Mouse (Mus musculus) lung, postnatal 0 days (tissue): ENCODE measurements around the gene Serpina3j. TPM values are rescaled to one million over a fixed set of nuclear protein-coding genes. Genes with fewer than 3 reads are reported as not detected.
A peak's percentile ranks its signal among the peaks of the same experiment; 100 is the strongest.
"Not testable (repeated sequence)": the region's sequence is repeated elsewhere in the genome, so short reads cannot be mapped to it uniquely, and the experiment has no call there.

Experiments
- ATAC-seq: fragments of 200-750 bp; cut with Nextera tagmentation; 2 replicates; pipeline ENCODE4 v1.8.0; 2017; ENCODE audit warnings: moderate library complexity
- DNase-seq: peaks from one replicate; pipeline ENCODE4 v3.0.0-alpha.2; 2016; ENCODE audit warnings: low spot score
- H3K27ac ChIP-seq: fragments of 300-500 bp; sonication (generic); 2 replicates; pipeline ENCODE4 v1.5.1; 2014; ENCODE audit warnings: antibody characterized with exemption, mild to moderate bottlenecking, low read length, mixed read lengths
- H3K27me3 ChIP-seq: fragments of 300-500 bp; sonication (generic); replicated peaks from 2 replicates; pipeline ENCODE4 v1.6.1; 2014; ENCODE audit warnings: low read length, mixed read lengths; ENCODE audit not compliant: insufficient read depth
- H3K36me3 ChIP-seq: fragments of 300-500 bp; sonication (generic); 2 replicates; pipeline ENCODE4 v1.6.1; 2014; ENCODE audit warnings: low read length, mixed read lengths; ENCODE audit not compliant: insufficient read depth
- H3K4me1 ChIP-seq: fragments of 300-500 bp; sonication (generic); 2 replicates; pipeline ENCODE4 v1.6.1; 2014; ENCODE audit warnings: antibody characterized with exemption, low read depth, low read length, mixed read lengths; ENCODE audit not compliant: insufficient read depth
- H3K4me2 ChIP-seq: fragments of 300-500 bp; sonication (generic); replicated peaks from 2 replicates; pipeline ENCODE4 v1.6.1; 2014; ENCODE audit warnings: low read depth, mild to moderate bottlenecking, low read length, moderate library complexity, mixed read lengths
- H3K4me3 ChIP-seq: fragments of 300-500 bp; sonication (generic); 2 replicates; pipeline ENCODE4 v1.5.1; 2014; ENCODE audit warnings: low read depth, low read length
- H3K9ac ChIP-seq: fragments of 300-500 bp; sonication (generic); replicated peaks from 2 replicates; pipeline ENCODE4 v1.6.1; 2014; ENCODE audit warnings: low read depth, mild to moderate bottlenecking
- H3K9me3 ChIP-seq: fragments of 300-500 bp; sonication (generic); 2 replicates; pipeline ENCODE4 v1.6.1; 2016; ENCODE audit warnings: low read length, mixed read lengths
- CTCF ChIP-seq: IDR thresholded peaks from 2 replicates; pipeline ENCODE4 v1.5.1; 2016; ENCODE audit warnings: antibody characterized with exemption, mild to moderate bottlenecking
- EP300 ChIP-seq: IDR thresholded peaks from 2 replicates; pipeline ENCODE4 v1.6.1; 2016; ENCODE audit warnings: antibody characterized with exemption, mild to moderate bottlenecking, control low read depth
- WGBS: fragments of 180-500 bp; shearing (Covaris S2); extraction: QIAGEN DNeasy Blood & Tissue Kit; methylation state at CpG from one replicate; pipeline ENCODE4 v1.1.7; 2014; 5-methylcytosine and 5-hydroxymethylcytosine counted together
- polyA plus RNA-seq: library from polyadenylated mRNA; unstranded; fragments of >200 nt; fragmentation: Nextera tagmentation; extraction: Ambion mirVana; gene quantifications from 2 replicates; pipeline ENCODE4 v1.2.1, GENCODE M21; 2015

Gene Serpina3j
- polyA plus RNA-seq, 1 experiment from 2014 or later, result not detected

- Histone ChIP-seq H3K27ac (no peak overlapping the region), H3K4me3 (no peak overlapping the region), H3K4me1 (no peaks in the 10 kb centered on the region), H3K9ac (no peak overlapping the region), H3K27me3 (no peaks in the 10 kb centered on the region), H3K4me2 (no peak overlapping the region), H3K9me3 (no peaks in the 10 kb centered on the region), H3K36me3 (no peaks in the 10 kb centered on the region)
- DNase-seq, result no peak
- no peak for ATAC-seq
- 86% methylated on average over 3 of the region's 3 CpGs for WGBS
- TF ChIP-seq EP300, result no peak
- TF ChIP-seq CTCF, result no peak
These were observed 24.4 kb downstream of the Serpina3j start for GRCm38 (mm10) chr12:104338705-104339104.

GRCm38 (mm10) chr12:104342489-104342888 lies 28.1 kb downstream of the Serpina3j start:
- not testable (repeated sequence) for H3K9ac ChIP-seq, H3K36me3 ChIP-seq, DNase-seq, H3K4me2 ChIP-seq, H3K4me1 ChIP-seq, H3K4me3 ChIP-seq, ATAC-seq, H3K27ac ChIP-seq, H3K27me3 ChIP-seq, H3K9me3 ChIP-seq

GRCm38 (mm10) chr12:104345181-104345580 lies 30.8 kb downstream of the Serpina3j start:
- H3K4me3 ChIP-seq, result no peak overlapping the region
- no peak overlapping the region for H3K27ac ChIP-seq
- DNase-seq (no peak), ATAC-seq (no peak)
- H3K9ac ChIP-seq, result no peak overlapping the region
- H3K4me1 ChIP-seq, result no peaks in the 10 kb centered on the region
- no peaks in the 10 kb centered on the region for H3K9me3 ChIP-seq
- WGBS, result 39% methylated on average over 2 of the region's 2 CpGs
- H3K4me2 ChIP-seq, result no peak overlapping the region
- H3K27me3 ChIP-seq, result no peaks in the 10 kb centered on the region
- TF ChIP-seq EP300 (no peak), CTCF (no peak)
- H3K36me3 ChIP-seq, result no peaks in the 10 kb centered on the region

- TF ChIP-seq EP300 (no peak), CTCF (no peak)
- ATAC-seq (no peak), DNase-seq (no peak)
- Histone ChIP-seq H3K27me3 (no peaks in the 10 kb centered on the region), H3K36me3 (no peaks in the 10 kb centered on the region), H3K27ac (no peak overlapping the region), H3K9ac (no peak overlapping the region), H3K9me3 (no peaks in the 10 kb centered on the region), H3K4me3 (no peak overlapping the region), H3K4me1 (no peaks in the 10 kb centered on the region), H3K4me2 (no peak overlapping the region)
These were observed 31.4 kb downstream of the Serpina3j start for GRCm38 (mm10) chr12:104345707-104346106.

- no peaks in the 10 kb centered on the region for H3K27me3 ChIP-seq
- no peak overlapping the region for H3K9ac ChIP-seq
- TF ChIP-seq EP300 (no peak), CTCF (no peak)
- no peak overlapping the region for H3K4me3 ChIP-seq
- no peaks in the 10 kb centered on the region for H3K4me1 ChIP-seq
- no peak overlapping the region for H3K27ac ChIP-seq
- no peak overlapping the region for H3K4me2 ChIP-seq
- 66% methylated on average over 2 of the region's 2 CpGs for WGBS
- DNase-seq (no peak), ATAC-seq (no peak)
- no peaks in the 10 kb centered on the region for H3K9me3 ChIP-seq
- H3K36me3 ChIP-seq, result no peaks in the 10 kb centered on the region
These were observed 32.7 kb downstream of the Serpina3j start for GRCm38 (mm10) chr12:104347091-104347490.

- DNase-seq, result peak; percentile 5
These were observed 37.5 kb downstream of the Serpina3j start for GRCm38 (mm10) chr12:104351812-104352211.

GRCm38 (mm10) chr12:104356006-104356405 lies 41.7 kb downstream of the Serpina3j start:
- Histone ChIP-seq H3K27ac (no peak overlapping the region), H3K4me2 (no peak overlapping the region), H3K9me3 (no peaks in the 10 kb centered on the region), H3K9ac (no peak overlapping the region), H3K4me3 (no peak overlapping the region), H3K4me1 (no peaks in the 10 kb centered on the region), H3K27me3 (no peaks in the 10 kb centered on the region), H3K36me3 (no peaks in the 10 kb centered on the region)
- ATAC-seq (no peak), DNase-seq (no peak)
- TF ChIP-seq EP300 (no peak), CTCF (no peak)
- WGBS, result 73% methylated on average over 3 of the region's 3 CpGs

More at GRCm38 (mm10) chr12:104351812-104352211, 37.5 kb downstream of the Serpina3j start:
- not testable (repeated sequence) for H3K4me3 ChIP-seq, ATAC-seq, H3K4me2 ChIP-seq, H3K27ac ChIP-seq, H3K27me3 ChIP-seq, H3K36me3 ChIP-seq, H3K9me3 ChIP-seq, H3K4me1 ChIP-seq, H3K9ac ChIP-seq
- WGBS, result 29% methylated on average over 3 of the region's 3 CpGs
- TF ChIP-seq CTCF, result peak; percentile 59
